Mouse (Mus musculus) cerebellum, adult 9-10 months (tissue): ENCODE results near the gene Gm10409.
"Not testable (repeated sequence)": the region's sequence is repeated elsewhere in the genome, so short reads cannot be mapped to it uniquely, and the experiment has no call there.

ENCODE experiments used
- DNase-seq: peaks from one replicate; pipeline ENCODE4 v3.0.0; 2022

The Gm10409 gene

DNA sequence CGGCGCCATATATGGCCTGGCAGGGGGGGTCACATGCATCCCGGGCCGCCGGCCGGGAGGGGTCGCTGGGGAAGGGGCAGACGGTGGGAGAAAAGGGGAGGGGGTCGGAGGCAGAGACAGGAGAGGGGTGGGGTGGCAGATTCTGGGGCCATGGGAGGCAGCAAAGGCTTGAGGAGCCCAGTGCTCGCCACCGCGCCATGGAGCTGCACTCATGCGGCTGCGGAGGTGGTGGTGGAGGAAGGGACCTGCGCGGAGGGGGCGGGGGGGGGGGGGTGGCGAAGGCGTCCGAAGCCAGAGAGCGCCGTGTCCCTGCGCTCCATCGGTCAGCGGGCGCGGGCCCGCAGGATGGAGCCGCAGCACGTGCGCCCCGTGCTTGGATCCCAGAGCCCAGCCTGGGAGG, at the start of gene Gm10409:
Gene Gm10409 (plus strand): TSS at position 301 of the 400 bp plus-strand sequence.
- not testable (repeated sequence) for DNase-seq

DNA sequence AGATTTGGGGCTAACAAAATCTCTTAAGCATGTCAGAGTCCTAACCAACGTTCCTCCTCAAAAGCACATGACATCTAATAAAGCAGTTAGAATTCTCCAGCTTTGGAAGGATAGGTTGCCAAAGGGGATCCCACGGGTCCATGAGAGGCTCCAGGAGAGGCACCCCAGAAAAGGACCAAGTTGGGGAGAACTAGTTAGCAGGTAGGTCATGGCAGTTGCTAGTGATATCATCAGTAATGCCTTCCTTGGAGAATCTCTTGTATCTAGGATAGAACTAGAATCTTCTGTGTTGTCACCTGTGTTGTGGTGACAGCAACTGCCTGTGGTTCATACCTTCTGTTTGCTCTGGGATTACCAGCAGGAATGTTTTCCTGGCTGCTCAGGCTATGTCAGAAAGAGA, 17.6 kb upstream of the Gm10409 start, which contains the start of gene Gm10413:
Gene Gm10413 (plus strand): TSS at position 301 of the 400 bp plus-strand sequence.
- not testable (repeated sequence) for DNase-seq

DNA sequence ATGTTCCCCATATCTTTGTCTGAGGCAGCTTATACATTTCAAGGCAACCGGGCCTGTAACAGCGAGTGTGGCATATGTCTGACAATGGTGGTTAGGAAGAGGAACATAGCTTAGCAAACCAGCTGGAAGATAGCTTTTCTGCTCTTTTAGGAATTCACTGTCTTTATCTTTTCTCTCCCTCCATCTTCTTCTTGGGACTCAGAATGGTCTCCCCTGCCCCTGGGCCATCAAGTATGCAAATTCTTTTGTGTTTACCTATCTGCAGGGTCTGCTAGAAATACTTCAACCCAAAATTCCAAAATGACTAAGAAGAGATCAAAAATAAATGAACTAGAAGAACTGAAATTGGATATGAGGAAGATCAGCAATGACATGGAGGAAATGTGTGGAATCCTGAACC, 15.4 kb downstream of the Gm10409 start, which contains the start of gene Gm3005:
Gene Gm3005 (plus strand): TSS at position 301 of the 400 bp plus-strand sequence.
- not testable (repeated sequence) for DNase-seq

DNA sequence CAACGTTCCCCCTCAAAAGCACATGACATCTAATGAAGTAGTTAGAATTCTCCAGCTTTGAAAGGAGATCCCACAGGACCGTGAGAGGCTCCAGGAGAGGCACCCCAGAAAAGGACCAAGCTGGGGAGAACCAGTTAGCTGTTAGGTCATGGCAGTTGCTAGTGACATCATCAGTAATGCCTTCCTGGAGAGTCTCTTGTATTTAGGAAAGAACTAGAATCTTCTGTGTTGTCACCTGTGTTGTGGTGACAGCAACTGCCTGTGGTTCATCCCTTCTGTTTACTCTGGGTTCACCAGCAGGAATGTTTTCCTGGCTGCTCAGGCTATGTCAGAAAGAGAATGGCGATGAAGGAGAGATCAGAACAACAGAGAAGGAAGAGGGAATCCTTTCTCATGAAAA, 36.7 kb downstream of the Gm10409 start, which contains the start of gene Gm10408:
Gene Gm10408 (plus strand): TSS at position 301 of the 400 bp plus-strand sequence.
- not testable (repeated sequence) for DNase-seq
